Mouse (Mus musculus): ENCODE results near the gene Gm20388. TPM values are rescaled to one million over a fixed set of nuclear protein-coding genes. Genes with fewer than 3 reads are reported as not detected.
"Not testable (repeated sequence)": the region's sequence is repeated elsewhere in the genome, so short reads cannot be mapped to it uniquely, and the experiment has no call there.

Gm20388 gene
- polyA plus RNA-seq, 1 experiment = 59.3 TPM

GRCm38 (mm10) chr8:123212321-123213117, 3301.9 kb downstream of the Gm20388 start, which contains the start of the genes Chmp1a and Spata33:
Gene Chmp1a, minus strand, starts transcription at chr8:123212763.
Gene Spata33, plus strand, starts transcription at chr8:123212832.
- peak; percentile 96 for DNase-seq (ENCODE audit: low read depth)
- peak; percentile 69 for TF ChIP-seq CTCF (IDR thresholded peaks at IDR 0.05; ENCODE audit: borderline replicate concordance, extremely low read depth, insufficient read depth, insufficient read length)
- peak; percentile 83; the same call in 1 of the 2 replicates for TF ChIP-seq POLR2A (IDR thresholded peaks at IDR 0.05; ENCODE audit: borderline replicate concordance, extremely low read depth, insufficient read depth, insufficient read length, poor library complexity, severe bottlenecking)

DNA sequence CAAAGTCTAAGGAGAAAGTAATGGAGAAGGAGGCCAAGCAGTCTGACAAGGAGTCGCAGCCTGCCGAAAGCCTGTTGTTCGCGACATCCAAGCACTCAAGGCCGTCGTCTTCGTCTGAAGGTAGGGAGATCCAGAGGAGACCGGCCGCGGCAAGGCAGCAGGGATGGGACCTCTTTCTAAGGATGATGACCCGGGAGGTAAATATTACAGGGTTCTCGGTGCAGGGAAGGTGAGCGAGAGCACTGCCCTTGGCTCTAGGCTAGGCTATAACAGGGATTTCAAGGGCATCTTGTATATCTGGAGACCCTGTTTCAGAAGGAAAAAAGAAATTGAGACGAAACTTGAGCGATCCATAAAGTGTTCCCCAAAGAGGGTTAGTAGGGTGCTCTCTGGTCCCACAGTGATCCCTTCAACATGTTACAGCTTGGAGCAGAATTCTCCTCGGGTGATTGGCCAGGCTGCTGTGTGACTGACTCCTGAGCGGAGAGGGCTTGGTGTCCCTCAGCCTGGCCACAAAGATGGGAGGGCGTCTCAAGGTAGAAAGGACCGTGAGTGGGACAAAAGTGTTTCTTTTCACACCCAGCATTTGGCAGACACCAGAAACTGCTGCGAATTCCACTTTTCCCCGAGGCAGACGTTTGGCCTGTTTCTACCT, 3302.6 kb downstream of the Gm20388 start:
- no peak for TF ChIP-seq CTCF (IDR thresholded peaks at IDR 0.05; ENCODE audit: borderline replicate concordance, extremely low read depth, insufficient read depth, insufficient read length)
- TF ChIP-seq POLR2A (IDR thresholded peaks at IDR 0.05; ENCODE audit: borderline replicate concordance, extremely low read depth, insufficient read depth, insufficient read length, poor library complexity, severe bottlenecking) = no peak
- DNase-seq (ENCODE audit: low read depth) = no peak

DNA sequence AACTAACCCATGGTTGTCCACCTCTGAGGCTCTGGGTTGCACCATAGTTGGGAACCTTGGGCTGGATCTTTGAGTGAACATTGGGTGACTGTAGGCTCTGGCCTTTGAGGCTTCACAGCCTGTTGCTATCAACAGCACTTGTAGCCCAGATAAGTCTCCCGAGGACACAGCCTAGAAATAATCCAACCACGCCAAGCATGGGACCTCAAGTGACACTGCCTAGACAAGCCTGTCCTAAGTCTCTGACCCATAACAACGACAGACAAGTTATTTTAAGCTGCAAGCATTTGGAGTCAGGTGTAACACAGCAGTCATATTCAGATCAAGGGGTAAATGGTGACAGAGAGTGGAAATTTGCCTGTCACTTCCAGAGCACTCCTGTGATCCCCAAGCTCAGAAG, 3304.8 kb downstream of the Gm20388 start:
- no peak for TF ChIP-seq POLR2A (IDR thresholded peaks at IDR 0.05; ENCODE audit: borderline replicate concordance, extremely low read depth, insufficient read depth, insufficient read length, poor library complexity, severe bottlenecking)
- TF ChIP-seq CTCF (IDR thresholded peaks at IDR 0.05; ENCODE audit: borderline replicate concordance, extremely low read depth, insufficient read depth, insufficient read length) = no peak
- no peak for DNase-seq (ENCODE audit: low read depth)

- TF ChIP-seq POLR2A (IDR thresholded peaks at IDR 0.05; ENCODE audit: borderline replicate concordance, extremely low read depth, insufficient read depth, insufficient read length, poor library complexity, severe bottlenecking) (no peak), CTCF (IDR thresholded peaks at IDR 0.05; ENCODE audit: borderline replicate concordance, extremely low read depth, insufficient read depth, insufficient read length) (no peak)
- no peak for DNase-seq (ENCODE audit: low read depth)
Measured at GRCm38 (mm10) chr8:123220917-123221316, 3310.3 kb downstream of the Gm20388 start.

- TF ChIP-seq POLR2A (IDR thresholded peaks at IDR 0.05; ENCODE audit: borderline replicate concordance, extremely low read depth, insufficient read depth, insufficient read length, poor library complexity, severe bottlenecking) (peak; percentile 65; the same call in 1 of the 2 replicates), CTCF (IDR thresholded peaks at IDR 0.05; ENCODE audit: borderline replicate concordance, extremely low read depth, insufficient read depth, insufficient read length) (no peak)
- DNase-seq (ENCODE audit: low read depth) = peak; percentile 97
Measured at GRCm38 (mm10) chr8:123224278-123225266, 3313.9 kb downstream of the Gm20388 start, which contains the start of gene Cdk10. Gene Cdk10, plus strand, starts transcription at chr8:123224842.

DNA sequence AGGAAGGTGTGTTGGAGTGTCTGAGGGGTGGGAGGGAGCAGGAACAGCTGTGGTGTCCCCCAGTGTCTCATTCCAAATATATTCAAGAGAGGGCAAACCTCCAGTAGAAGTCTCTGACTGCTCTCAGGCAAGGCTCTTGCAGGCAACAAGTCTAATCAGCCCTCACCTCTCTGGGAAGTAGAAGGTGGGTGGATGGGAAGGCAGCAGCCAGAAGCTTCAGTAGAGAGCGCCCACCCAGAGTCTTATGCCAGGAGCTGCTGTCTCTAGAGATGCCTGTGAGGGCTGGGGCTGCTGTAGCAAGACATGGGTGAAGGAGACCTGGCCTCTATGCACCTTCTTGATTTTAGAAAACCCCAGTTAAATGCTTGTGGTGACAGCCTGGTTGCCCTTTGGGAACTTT, 3317.8 kb downstream of the Gm20388 start:
- no peak for DNase-seq (ENCODE audit: low read depth)
- TF ChIP-seq POLR2A (IDR thresholded peaks at IDR 0.05; ENCODE audit: borderline replicate concordance, extremely low read depth, insufficient read depth, insufficient read length, poor library complexity, severe bottlenecking) (no peak), CTCF (IDR thresholded peaks at IDR 0.05; ENCODE audit: borderline replicate concordance, extremely low read depth, insufficient read depth, insufficient read length) (no peak)

GRCm38 (mm10) chr8:123230326-123230725, 3319.7 kb downstream of the Gm20388 start:
- not testable (repeated sequence) for DNase-seq (ENCODE audit: low read depth)

- peak; percentile 25; the same call in 1 of the 2 replicates for TF ChIP-seq CTCF (IDR thresholded peaks at IDR 0.05; ENCODE audit: borderline replicate concordance, extremely low read depth, insufficient read depth, insufficient read length)
- no peak for TF ChIP-seq POLR2A (IDR thresholded peaks at IDR 0.05; ENCODE audit: borderline replicate concordance, extremely low read depth, insufficient read depth, insufficient read length, poor library complexity, severe bottlenecking)
- DNase-seq (ENCODE audit: low read depth) = no peak
Measured at GRCm38 (mm10) chr8:123231742-123232141, 3321.1 kb downstream of the Gm20388 start.

- DNase-seq (ENCODE audit: low read depth) = no peak
- TF ChIP-seq POLR2A (IDR thresholded peaks at IDR 0.05; ENCODE audit: borderline replicate concordance, extremely low read depth, insufficient read depth, insufficient read length, poor library complexity, severe bottlenecking) (no peak), CTCF (IDR thresholded peaks at IDR 0.05; ENCODE audit: borderline replicate concordance, extremely low read depth, insufficient read depth, insufficient read length) (no peak)
Measured at GRCm38 (mm10) chr8:123232553-123232952, 3321.9 kb downstream of the Gm20388 start.

GRCm38 (mm10) chr8:123233300-123233699, 3322.7 kb downstream of the Gm20388 start:
- TF ChIP-seq POLR2A (IDR thresholded peaks at IDR 0.05; ENCODE audit: borderline replicate concordance, extremely low read depth, insufficient read depth, insufficient read length, poor library complexity, severe bottlenecking) (no peak), CTCF (IDR thresholded peaks at IDR 0.05; ENCODE audit: borderline replicate concordance, extremely low read depth, insufficient read depth, insufficient read length) (no peak)
- DNase-seq (ENCODE audit: low read depth) = no peak

- no peak for DNase-seq (ENCODE audit: low read depth)
- TF ChIP-seq POLR2A (IDR thresholded peaks at IDR 0.05; ENCODE audit: borderline replicate concordance, extremely low read depth, insufficient read depth, insufficient read length, poor library complexity, severe bottlenecking) = no peak
- no peak for TF ChIP-seq CTCF (IDR thresholded peaks at IDR 0.05; ENCODE audit: borderline replicate concordance, extremely low read depth, insufficient read depth, insufficient read length)
Measured at GRCm38 (mm10) chr8:123233760-123234159, 3323.1 kb downstream of the Gm20388 start.

Data from brain, embryonic 14.5 days (tissue).